Mouse (Mus musculus) heart, adult 2 months (tissue): ENCODE measurements around the gene Bsg. TPM values are rescaled to one million over a fixed set of nuclear protein-coding genes. Genes with fewer than 3 reads are reported as not detected.

Experiments used
- DNase-seq, 2 experiments: peaks; one replicate each; pipeline ENCODE4 v3.0.0; 2021
- H3K27ac ChIP-seq: fragments of 200-600 bp; 2 replicates; pipeline ENCODE4 v1.8.1; 2022
- H3K27me3 ChIP-seq: fragments of 200-500 bp; 2 replicates; pipeline ENCODE4 v1.6.1; 2012; ENCODE audit warnings: mild to moderate bottlenecking, low read length, inconsistent platforms, mixed read lengths; ENCODE audit not compliant: control insufficient read depth, insufficient read depth
- H3K36me3 ChIP-seq: fragments of 200-500 bp; 2 replicates; pipeline ENCODE4 v1.6.1; 2012; ENCODE audit warnings: low read length, inconsistent platforms; ENCODE audit not compliant: control insufficient read depth, insufficient read depth
- H3K4me1 ChIP-seq: fragments of 200-500 bp; 2 replicates; pipeline ENCODE4 v1.6.1; 2011; ENCODE audit warnings: low read length; ENCODE audit not compliant: control insufficient read depth, insufficient read depth
- H3K4me3 ChIP-seq: fragments of 200-600 bp; 2 replicates; pipeline ENCODE4 v1.8.1; 2022
- H3K79me2 ChIP-seq: fragments of 200-500 bp; replicated peaks from 2 replicates; pipeline ENCODE4 v1.6.1; 2012; ENCODE audit warnings: mild to moderate bottlenecking, inconsistent platforms, low read length, moderate library complexity, mixed read lengths; ENCODE audit not compliant: control insufficient read depth, insufficient read depth
- H3K9ac ChIP-seq: fragments of 200-500 bp; 2 replicates; pipeline ENCODE4 v1.6.1; 2012; ENCODE audit warnings: low read depth, mild to moderate bottlenecking, control low read depth, inconsistent platforms, low read length, mixed read lengths
- CTCF ChIP-seq: fragments of 200-600 bp; IDR thresholded peaks from 2 replicates; pipeline ENCODE4 v1.8.1; 2022; ENCODE audit warnings: antibody characterized with exemption, mild to moderate bottlenecking, moderate library complexity
- EP300 ChIP-seq: fragments of 200-500 bp; IDR thresholded peaks from 2 replicates; pipeline ENCODE4 v1.6.1; 2011; ENCODE audit warnings: low read depth, low read length, control low read depth; ENCODE audit not compliant: insufficient read depth
- POLR2A ChIP-seq: fragments of 200-500 bp; IDR thresholded peaks from 2 replicates; pipeline ENCODE4 v1.6.1; 2011; ENCODE audit warnings: mild to moderate bottlenecking, low read depth, low read length, control low read depth; ENCODE audit not compliant: insufficient read depth
- WGBS: fragments of 180-500 bp; shearing (Covaris S2); methylation state at CpG from one replicate; pipeline ENCODE4 v1.1.7; 2018; 5-methylcytosine and 5-hydroxymethylcytosine counted together
- intact Hi-C: fragments of 180-260 bp; cut with DNase I; formaldehyde crosslinking; loops from one replicate; pipeline ENCODE4 v1.15.1; 2025
- polyA plus RNA-seq: library from polyadenylated mRNA; depleted of rRNA; stranded (reverse); fragments of >200 nt; gene quantifications from 2 replicates; pipeline ENCODE4 v1.2.3, GENCODE M21; 2012
- total RNA-seq, 2 experiments: library from RNA; stranded (reverse); gene quantifications; 2 replicates each; pipeline ENCODE4 v1.2.3; 2021

Gene Bsg
- total and polyA plus RNA-seq, 3 experiments, result 1,364 to 1,570 (median 1,491) TPM

- 39% methylated on average over 15 of the region's 15 CpGs for WGBS
- peaks cover 5% of the 10 kb centered on the region; the same call in 1 of the 2 replicates for H3K4me1 ChIP-seq
- no peaks in the 10 kb centered on the region for H3K36me3 ChIP-seq
- H3K79me2 ChIP-seq, result no peaks in the 10 kb centered on the region
- no peak for TF ChIP-seq CTCF
- no peak for TF ChIP-seq POLR2A
- TF ChIP-seq EP300, result no peak
- H3K27me3 ChIP-seq, result no peaks in the 10 kb centered on the region
- H3K9ac ChIP-seq, result peak overlapping the region; percentile 78
- H3K27ac ChIP-seq, result peak overlapping the region; percentile 92
- intact Hi-C loops, result no loop called here
- H3K4me3 ChIP-seq, result peak overlapping the region; percentile 82
- DNase-seq, result no peak
Measured at GRCm38 (mm10) chr10:79670071-79670888, 34.0 kb upstream of the Bsg start.

- Histone ChIP-seq H3K4me3 (no peak overlapping the region), H3K4me1 (peaks cover 5% of the 10 kb centered on the region; the same call in 1 of the 2 replicates), H3K9ac (no peak overlapping the region), H3K36me3 (no peaks in the 10 kb centered on the region), H3K27me3 (no peaks in the 10 kb centered on the region), H3K27ac (no peak overlapping the region), H3K79me2 (no peaks in the 10 kb centered on the region)
- intact Hi-C loops, result no loop called here
- no peak for TF ChIP-seq EP300
- TF ChIP-seq POLR2A, result no peak
- TF ChIP-seq CTCF, result no peak
- WGBS, result 83% methylated on average over 6 of the region's 6 CpGs
- no peak for DNase-seq
Measured at GRCm38 (mm10) chr10:79671396-79672087, 32.7 kb upstream of the Bsg start.

DNA sequence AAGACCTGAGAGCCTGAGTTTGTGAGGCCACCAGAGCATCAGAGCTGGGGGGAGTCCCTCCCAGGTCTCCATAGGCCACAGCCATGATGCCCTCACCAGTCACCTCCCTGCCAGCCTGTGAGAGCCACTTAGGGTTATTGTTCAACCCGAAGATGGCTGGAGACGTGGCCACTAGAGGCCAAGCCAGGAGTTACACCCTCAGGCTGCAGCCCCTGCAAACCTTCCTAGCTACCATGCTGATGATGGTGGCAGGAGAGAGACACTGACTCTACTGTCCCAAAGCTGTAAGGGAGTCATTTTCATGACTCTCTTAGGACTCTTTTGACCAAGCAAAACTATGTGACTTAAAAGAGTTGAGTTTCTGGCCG, 32.2 kb upstream of the Bsg start:
- DNase-seq, result no peak
- Histone ChIP-seq H3K9ac (no peak overlapping the region), H3K27me3 (no peaks in the 10 kb centered on the region), H3K36me3 (no peaks in the 10 kb centered on the region), H3K4me1 (peaks cover 5% of the 10 kb centered on the region; the same call in 1 of the 2 replicates), H3K79me2 (no peaks in the 10 kb centered on the region), H3K4me3 (no peak overlapping the region), H3K27ac (no peak overlapping the region)
- intact Hi-C loops, result no loop called here
- 63% methylated on average over 3 of the region's 3 CpGs for WGBS
- TF ChIP-seq CTCF (no peak), EP300 (no peak), POLR2A (no peak)

GRCm38 (mm10) chr10:79673054-79673453, 31.2 kb upstream of the Bsg start:
- intact Hi-C loops, result no loop called here
- Histone ChIP-seq H3K79me2 (no peaks in the 10 kb centered on the region), H3K27ac (no peak overlapping the region), H3K4me1 (peaks cover 5% of the 10 kb centered on the region; the same call in 1 of the 2 replicates), H3K36me3 (no peaks in the 10 kb centered on the region), H3K4me3 (no peak overlapping the region), H3K9ac (no peak overlapping the region), H3K27me3 (no peaks in the 10 kb centered on the region)
- 89% methylated on average over 3 of the region's 3 CpGs for WGBS
- TF ChIP-seq CTCF (no peak), POLR2A (no peak), EP300 (no peak)
- DNase-seq, result no peak

DNA sequence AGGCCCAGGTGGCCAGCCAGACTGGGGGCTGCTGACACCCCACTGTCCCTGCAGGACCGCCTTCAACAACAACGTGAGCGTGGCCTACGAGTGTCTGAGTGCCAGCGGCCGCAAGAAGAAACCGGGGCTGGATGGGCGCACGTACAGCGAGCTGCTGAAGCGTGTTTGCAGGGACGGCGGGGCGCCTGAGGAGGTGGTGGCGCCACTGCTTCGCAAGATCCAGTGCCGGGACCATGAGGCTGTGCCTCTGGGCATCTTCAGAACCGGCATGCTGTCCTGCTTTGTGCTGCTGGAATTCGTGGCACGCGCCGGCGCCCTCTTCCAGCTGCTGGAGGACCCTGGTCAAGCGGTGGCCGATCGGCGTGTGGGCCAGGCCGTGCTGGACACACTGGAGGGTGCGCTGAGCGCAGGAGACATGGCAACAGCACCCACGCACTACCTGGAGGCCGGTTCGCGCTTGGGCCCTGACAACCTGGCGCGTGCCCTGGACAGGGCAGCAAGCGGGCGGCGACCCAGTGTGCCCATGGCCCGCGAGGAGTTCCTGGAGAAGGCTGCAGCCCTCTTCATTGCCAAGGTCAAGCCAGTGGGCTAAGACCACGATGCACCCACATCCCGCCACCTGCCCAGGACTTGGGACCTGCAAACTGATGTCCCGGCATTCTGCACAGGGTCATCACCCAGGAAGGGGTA, 28.8 kb upstream of the Bsg start:
- no peak for DNase-seq
- TF ChIP-seq EP300, result no peak
- no peak for TF ChIP-seq CTCF
- no peak for TF ChIP-seq POLR2A
- WGBS, result 66% methylated on average over 44 of the region's 44 CpGs
- Histone ChIP-seq H3K79me2 (no peaks in the 10 kb centered on the region), H3K27ac (no peak overlapping the region), H3K36me3 (no peaks in the 10 kb centered on the region), H3K4me3 (no peak overlapping the region), H3K27me3 (no peaks in the 10 kb centered on the region), H3K4me1 (peaks cover under 1% of the 10 kb centered on the region; the same call in 1 of the 2 replicates), H3K9ac (no peak overlapping the region)
- intact Hi-C loops, result no loop called here
